Mouse (Mus musculus) megakaryocyte progenitor cell, adult 5-6 weeks (primary cell): ENCODE data around the gene Pla2g4a. TPM values are rescaled to one million over a fixed set of nuclear protein-coding genes. Genes with fewer than 3 reads are reported as not detected.

Experiments used
- ATAC-seq: replicated peaks from 2 replicates; pipeline ENCODE4 v1.8.0; 2016; ENCODE audit warnings: mild to moderate bottlenecking, moderate TSS enrichment, inconsistent platforms; ENCODE audit not compliant: poor library complexity
- total RNA-seq, 2 experiments: library from RNA; stranded (forward) in 1 of 2; stranded (reverse) in 1 of 2; fragments of 157-497, 149-512 nt in 1 of 2; fragments of 200-1000 nt in 1 of 2; gene quantifications; 2 replicates each; pipeline versions ENCODE4 v1.2.3 to v1.2.4; 2015 to 2017

Gene Pla2g4a
- total RNA-seq (2015), result 34.4 and 39.1 TPM in 2 replicates
- 75.3 and 110 TPM in 2 replicates for total RNA-seq (2017)

DNA sequence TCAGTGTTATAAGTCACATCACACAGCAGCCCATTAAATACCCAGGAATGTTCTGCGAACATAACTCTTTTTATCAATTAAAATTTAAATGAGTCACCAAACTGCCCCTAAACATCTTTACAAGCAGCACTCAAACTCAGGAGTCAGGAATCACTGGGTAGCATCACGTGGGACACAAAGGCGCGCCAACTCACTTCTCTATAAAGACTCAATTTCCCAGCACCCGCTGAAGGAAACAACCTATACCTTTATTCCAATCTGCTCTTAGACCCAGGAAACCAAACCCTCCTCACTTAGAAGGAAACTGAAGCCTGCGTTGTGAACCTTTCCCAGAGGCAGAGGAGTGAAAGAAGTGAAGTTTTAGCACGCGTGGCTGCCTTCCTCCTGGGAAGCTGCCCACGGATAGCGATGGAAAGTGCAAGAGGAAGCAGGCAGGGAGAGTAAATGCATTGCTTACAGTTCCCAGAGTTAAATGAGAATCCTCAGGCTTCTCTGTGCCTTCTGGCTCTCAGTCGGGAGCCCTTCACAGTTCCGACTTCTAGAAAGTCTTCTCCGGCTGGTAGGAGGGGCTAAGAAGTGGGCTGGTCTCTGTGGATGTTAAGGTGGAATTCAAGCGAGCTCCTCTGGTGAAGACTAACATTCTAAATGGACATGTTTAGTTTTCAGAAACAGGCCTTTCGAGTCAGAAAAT is at the start of gene Pla2g4a:
Gene Pla2g4a, minus strand, starts transcription at position 557 of the 691 bp plus-strand sequence.
- ATAC-seq, result peak; percentile 76

DNA sequence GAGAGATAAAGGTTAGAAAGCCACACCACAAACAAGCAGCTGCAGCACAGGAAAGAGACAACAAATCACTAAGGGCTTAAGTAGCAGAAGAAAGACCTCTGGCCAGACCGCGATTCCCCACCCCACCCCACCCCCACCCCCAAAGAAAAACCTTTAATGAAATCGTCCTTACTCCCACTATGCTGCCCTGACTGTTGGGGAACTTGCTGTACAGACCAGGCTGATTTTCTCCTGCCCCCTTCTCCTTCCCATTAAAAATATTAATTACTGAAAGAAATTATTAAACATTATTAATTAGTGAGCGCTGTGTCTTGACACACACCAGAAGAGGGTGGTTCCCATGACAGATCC is 49.5 kb upstream of the Pla2g4a start:
- no peak for ATAC-seq

DNA sequence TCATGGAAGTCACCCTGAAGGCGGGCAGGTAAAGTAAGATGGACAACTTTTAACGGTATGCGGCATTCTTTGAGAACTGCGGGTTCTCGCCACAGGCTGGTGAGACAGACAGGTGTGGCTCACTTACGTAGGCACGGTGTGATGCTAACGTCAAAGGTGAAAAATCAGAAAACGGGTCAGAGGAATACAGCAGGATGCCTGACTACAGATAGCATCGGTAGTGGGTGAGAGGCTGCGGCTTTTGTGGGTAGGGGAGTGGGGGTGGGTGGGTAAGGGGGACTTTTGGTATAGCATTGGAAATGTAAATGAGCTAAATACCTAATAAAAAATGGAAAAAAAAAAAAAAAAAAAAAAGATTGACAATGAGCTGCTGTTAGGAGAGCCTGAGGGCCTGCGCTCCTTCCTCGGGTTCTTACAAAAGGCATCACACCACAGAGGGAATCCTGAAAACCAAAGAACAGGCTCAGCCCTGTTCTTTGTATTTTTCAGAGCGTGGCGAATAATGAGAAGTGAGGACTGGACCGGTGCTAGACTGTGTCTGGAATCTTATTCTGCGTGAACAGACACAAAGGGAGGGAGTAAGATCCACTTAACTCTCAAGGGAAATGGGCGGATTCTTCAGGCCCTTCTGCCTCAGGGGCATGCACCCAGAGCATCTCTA is 49.0 kb upstream of the Pla2g4a start:
- ATAC-seq, result no peak

DNA sequence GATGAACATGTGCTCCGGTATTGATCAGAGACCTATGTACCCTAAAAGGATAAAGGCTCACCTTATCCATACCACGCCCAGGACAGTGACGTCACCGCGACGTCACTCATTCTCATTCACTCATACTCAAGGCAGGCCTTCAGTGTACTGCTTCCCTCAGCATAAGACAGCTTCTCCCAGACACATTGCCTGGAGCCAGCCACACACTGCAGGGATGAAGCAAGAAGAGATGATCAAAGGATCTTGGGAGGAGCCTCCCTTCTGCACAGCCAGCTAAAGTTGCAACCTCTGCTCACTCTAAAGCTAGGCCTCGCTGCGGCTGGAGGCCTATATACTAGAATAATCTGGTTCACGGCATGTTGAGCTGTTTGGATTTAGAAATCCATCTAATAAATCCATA is 48.0 kb upstream of the Pla2g4a start:
- no peak for ATAC-seq

DNA sequence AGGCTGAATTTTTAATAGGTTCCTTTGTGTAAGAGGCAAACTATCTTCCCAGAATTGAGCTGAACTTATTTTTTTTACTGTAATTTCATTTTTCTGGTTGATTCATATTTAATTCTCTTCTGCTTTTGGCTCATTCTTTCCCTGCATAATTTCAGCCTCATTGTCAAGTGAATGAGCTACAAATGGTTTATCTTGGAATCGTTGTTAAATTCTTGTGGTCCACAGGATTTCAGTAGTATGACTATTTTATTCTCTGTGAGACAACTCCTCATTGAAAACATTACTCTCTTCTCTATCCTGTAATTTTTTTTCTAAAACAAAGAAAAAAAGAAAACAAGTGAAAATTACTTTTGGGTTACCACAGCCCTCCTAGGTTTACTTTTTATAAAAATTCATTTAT is 14.5 kb upstream of the Pla2g4a start:
- no peak for ATAC-seq

DNA sequence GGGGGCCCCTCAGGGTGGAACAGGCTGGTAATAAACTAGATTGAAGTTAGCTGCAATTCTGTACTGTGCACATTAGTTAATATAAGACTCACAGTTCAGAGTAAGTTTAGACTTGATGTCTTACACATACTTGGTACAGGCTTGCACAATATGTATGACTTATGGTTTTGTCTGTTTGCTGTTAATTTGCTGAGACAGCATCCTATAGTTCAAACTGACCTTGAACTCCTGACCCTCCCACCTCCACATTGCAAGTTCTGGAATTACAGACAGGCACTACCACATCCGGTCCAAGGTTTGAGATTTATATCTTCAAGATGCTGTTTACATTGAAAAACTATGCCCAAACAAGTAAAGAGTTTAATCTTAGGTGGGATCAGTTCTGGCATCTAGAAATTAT is 4.7 kb upstream of the Pla2g4a start:
- ATAC-seq, result no peak

DNA sequence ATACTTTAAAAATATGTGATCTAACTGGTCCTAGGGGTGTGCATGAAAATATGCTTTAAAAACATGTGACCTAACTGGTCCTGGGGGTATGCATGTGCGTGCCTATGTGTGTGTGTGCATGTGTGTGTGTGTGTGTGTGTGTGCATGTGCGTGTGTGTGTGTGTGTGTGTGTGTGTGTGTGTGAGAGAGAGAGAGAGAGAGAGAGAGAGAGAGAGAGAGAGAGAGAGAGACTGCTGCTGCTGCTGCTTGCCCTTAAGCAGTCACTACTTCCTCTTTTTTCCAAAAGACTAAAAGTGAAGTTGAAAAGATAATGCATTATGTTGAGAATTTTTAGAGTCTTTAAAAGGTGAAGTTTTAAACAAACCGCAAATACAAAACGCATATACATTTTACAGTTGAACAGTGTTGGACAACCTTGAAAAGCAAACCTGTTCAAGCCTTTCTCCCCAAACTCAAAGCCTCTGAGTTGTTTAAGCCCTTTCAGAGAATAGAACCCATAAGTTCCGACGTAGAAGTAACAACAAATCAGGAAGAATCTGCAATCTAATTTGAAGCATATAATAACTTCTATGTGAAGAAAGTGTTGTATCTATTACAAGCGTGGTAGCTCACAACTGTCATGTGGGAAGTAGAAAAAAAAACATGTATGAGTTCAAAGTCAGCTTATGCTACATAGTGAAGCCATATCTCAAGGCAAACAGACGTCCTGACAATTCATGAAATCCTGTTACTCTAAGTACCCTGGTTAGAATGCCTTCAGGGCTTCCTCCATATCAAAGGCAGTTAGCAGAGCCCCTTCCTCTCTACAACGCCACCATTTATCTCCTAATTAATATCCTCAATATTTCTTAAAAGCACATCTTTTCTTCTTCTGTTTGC is 574 bp upstream of the Pla2g4a start:
- ATAC-seq, result peak; percentile 46

DNA sequence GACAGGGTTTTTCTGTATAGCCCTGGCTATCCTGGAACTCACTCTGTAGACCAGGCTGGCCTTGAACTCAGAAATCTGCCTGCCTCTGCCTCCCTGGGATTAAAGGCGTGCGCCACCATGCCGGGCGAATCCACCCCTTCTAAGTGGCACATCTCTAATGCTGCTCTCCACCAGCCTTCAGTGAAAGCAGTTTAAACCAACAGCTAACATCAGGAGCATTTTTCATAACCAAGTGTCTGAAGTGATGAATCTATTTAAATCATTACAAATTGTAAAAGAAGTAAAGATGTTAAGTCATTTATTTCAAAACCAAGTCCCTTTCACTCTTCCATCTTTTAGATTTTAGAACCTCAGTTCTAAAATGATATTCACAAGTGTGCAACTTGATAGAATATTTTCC is 839 bp downstream of the Pla2g4a start:
- ATAC-seq, result no peak

DNA sequence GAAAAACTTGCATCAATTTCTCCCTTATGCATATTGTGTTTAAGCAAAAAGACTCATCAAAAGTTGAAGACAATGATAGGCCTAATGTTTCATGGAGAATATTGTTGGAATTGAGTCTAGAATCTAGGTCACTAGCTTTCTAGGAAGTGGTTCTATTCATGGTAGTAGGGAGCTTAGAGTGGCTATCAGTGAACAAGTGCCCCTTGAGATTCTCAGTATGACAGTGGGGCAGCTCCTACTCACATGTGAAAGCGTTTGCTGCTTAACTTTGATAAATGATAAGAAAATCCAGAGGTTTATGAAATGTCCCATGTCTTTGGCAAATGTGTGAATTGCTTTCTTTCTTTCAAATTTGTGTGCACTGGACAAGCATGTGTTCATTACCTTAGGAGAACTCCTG is 2.0 kb downstream of the Pla2g4a start:
- no peak for ATAC-seq

DNA sequence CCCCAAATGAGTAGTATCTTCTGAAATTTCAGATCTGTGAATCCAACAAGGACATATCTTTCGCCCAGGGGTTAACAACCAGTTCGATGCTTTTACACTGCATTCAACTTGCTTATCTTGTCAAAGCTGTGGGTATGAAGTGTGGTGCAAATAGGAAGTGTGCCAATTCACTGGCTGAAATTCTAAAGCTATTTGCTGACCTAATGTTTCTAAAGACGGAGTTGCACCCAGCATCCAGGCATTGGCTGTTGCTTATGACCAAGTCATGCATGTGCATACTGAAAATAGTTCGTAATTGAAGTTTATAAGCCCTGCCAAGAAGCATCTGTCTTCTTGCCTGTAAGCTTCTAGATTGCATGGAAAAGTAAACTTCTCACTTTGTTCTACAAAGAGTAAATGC is 5.6 kb downstream of the Pla2g4a start:
- peak; percentile 72 for ATAC-seq

DNA sequence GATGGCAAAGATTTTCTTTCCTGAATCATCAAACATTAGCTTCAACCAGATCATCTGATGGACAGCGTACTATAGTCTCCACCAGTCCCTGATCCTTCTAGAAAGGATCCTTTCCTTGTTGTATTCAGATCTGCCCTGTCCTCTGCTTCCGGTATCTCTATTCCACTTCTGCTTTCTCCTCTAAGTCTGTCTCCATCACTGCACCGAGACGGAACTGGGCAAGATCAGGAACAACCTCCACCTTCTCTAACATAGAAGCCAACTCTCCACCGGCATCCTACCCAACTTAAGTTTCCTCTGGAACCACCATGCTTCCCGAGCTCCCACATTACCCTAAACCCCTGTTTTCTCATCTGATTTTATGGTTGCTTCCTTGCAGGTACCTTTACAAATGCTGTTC is 7.1 kb downstream of the Pla2g4a start:
- ATAC-seq, result peak; percentile 84

DNA sequence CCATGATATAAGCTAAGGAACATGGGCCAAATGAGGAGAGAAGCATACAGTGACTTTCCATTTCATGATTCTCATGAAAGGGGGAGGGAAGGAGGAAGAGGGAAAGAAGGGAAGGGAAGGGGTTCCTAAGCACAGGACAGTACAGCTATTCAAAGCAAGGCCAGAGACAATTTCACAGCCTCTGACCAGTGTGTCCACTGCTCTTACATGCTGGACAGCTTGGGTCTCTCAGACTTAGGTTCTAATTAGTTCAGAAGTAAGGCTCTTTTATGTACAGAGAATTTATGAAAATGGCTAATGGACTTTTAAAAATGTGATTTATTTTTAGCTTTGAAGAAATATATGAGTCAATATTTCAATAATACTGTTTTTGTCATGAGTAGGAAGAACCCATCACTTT is 9.0 kb downstream of the Pla2g4a start:
- no peak for ATAC-seq

DNA sequence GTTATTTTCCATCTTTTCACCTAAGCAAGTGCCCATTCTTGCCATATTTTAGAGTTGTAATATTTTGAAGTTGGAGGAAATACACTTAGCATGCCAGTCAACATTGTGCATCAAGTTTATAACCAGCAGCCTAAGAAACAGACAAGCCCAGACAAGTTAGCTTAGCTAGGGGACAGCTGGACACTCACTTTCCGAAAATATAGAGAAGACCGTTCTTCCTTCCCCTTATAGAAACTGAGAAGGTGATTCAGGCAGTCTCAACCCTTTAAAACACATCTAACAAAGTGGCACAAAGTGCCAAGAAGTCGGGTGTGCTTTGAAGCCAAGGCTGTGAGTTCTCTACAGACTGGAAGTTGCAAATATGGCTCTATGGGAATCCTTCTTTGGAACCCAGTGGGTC is 10.4 kb downstream of the Pla2g4a start:
- ATAC-seq, result no peak

DNA sequence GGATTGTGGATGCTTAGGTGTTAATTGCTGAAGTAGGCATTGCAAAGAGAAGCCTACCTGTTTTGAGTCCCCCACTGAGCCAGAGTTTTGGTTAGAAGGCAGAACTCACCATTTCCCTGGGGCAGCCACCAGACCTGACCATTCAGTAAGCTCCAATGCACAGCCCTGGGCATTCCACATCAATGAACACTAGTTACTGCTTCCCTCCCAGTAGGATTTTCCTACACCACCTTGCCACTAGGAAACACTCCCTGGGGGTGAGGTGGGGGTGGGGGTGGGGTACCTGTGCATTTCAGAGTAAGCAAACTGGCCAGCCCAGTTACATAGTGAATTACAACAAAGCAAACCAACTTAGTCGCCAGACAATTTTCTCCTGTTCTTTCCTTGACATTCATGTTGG is 10.8 kb downstream of the Pla2g4a start:
- no peak for ATAC-seq

DNA sequence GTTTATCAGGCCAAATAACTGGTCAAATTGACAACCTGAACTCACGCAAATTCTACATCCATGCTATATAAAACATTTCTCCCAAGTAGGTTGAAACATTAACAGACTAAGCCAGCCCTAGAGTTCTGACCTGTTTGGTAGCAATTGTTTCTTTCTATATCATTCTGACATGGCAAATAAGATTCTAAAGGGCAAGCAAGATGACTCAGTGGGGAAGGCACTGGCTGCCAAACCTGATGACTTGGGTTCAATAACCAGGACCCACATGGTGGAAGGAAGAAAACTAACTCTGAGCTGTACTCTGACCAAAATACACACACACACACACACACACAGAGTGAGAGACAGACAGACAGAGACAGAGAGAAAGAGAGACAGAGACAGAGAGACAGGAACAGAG is 11.8 kb downstream of the Pla2g4a start:
- no peak for ATAC-seq

DNA sequence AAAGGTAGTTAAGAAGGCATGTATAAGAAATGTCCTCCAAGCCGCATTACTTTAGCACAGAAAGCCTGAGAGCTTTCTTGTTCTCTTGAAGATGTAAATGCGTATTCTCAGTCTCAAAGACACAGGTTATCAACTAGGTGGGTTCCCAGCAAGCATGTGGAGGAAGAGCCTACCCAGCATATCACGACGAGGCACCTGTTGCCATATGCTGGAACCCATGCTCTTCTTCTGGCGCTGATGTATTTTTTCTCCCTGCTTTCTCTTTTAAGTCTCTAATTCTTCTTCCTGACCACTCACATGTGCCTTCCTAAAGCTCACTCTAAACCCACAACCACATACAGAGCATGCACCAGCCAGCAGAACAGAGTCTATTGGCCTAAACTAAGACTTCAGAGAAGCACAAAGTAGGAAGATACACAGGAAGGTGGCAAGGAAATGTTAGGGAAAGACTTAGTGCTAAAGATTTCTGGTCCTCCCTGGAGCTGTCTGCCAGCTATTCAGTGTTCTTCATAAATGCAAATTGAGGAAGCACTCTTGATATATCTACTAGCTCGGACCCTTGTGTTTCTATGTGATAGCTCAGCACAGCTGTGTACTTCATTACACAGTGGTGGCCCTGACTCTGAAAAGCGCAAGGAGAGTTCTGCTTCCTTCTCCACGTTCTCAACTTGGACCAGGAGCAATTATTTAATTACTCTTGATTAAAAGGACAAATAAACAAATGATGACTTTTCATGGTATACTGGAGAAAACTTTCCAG is 12.8 kb downstream of the Pla2g4a start:
- peak; percentile 17; the same call in 1 of the 2 replicates for ATAC-seq

DNA sequence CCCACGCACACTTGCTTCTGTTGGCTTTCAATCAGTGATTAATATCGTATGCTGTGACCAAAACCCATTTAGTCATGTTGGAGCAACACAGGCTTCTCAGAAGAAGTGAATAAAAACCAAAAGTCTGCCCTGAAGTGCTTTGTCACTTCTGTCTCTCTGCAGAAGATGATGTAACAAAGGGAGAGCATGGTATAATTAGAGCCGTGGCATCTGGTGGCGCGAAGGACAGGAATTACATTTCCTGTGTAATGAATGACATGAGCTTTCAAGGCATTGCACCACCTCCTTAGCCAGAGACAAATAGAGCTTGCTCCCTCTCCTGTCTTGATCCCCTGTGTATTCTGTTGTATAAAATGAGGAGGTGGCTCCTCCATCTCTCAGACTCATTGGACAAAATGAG is 14.1 kb downstream of the Pla2g4a start:
- ATAC-seq, result peak; percentile 91

DNA sequence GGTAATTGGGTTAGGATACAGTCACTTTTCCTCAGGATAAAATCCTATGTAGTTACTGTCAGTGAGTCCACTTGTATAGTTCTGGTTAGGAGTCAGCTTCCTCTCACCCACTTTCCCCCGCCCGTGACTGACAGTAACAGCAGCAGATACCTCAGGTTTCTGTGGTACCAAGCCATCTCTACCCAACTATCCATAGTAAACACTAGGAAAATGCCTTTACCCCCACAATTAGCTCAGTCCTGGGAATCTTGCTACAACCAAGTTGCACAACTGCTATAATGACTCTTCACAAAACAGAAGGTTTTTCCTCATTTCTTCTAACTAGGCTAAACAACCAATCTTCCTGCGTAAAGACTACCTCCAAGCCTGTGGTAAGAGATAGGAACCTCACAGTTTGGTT is 14.7 kb downstream of the Pla2g4a start:
- peak; percentile 35 for ATAC-seq

DNA sequence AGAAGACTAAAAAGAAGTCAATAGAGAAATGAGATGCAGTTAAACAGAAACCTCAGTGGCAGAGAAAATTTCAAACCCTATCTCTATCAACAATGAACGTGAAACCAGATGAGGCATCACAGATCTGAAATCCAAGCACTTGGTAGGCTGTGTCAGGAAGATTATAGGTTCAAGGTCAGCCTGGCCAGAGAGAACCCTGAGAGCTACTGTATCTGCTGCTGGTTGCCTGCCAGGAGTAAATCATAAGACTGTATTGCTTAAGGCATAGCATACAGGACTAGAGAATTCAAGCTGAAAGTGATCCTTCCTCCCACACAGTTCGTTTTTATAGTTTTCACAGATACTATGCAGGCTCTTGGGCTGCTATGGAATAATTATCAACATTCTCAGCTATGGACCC is 17.5 kb downstream of the Pla2g4a start:
- no peak for ATAC-seq

DNA sequence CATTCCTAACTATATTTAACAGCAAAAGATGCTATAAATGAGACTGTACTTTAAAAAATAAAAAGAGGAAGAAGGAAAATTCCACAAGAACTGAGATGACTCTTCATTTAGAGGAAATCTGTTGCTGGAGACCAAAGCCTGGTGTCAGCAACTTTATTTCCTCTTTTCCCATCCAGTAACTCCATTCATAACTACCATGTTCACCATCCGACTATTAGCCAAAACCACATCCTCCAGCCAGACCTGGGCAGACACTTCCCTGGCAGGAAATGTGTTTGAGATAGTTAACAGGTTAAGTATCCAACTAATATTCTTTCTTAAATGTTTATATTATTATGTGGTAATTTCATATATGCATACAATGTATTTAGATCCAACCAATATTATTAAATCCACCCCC is 20.8 kb downstream of the Pla2g4a start:
- peak; percentile 82 for ATAC-seq
